Mouse (Mus musculus) thymus, postnatal 36 days (tissue): ENCODE data around the gene Gm2696.
A peak's percentile ranks its signal among the peaks of the same experiment; 100 is the strongest.
"Not testable (repeated sequence)": the region's sequence is repeated elsewhere in the genome, so short reads cannot be mapped to it uniquely, and the experiment has no call there.

ENCODE experiments used
- DNase-seq, 2 experiments: peaks; one replicate each; pipeline ENCODE4 v3.0.0; 2022; ENCODE audit warnings: mixed read lengths in 2 of 2

Gm2696 gene

DNA sequence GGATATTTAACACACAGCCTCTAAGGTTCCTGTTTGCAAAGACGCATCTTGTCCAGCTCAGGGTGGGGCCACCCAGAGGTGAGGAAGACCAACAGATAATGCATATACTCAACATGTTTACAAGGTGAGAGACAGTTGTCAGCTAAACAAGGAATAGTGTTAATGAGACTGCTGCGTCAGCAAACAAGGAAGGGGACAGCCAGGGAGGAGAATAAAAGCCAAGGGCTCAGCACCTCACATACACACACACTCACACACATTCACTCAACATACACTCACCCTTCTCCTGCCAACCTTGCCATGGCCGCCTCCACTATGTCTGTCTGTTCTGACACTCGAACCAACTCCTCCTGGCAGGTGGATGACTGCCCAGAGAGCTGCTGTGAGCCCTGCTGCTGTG, at the start of gene Gm2696:
Gm2696 (plus strand) TSS at position 301 of the 400 bp plus-strand sequence.
- no peak for DNase-seq

DNA sequence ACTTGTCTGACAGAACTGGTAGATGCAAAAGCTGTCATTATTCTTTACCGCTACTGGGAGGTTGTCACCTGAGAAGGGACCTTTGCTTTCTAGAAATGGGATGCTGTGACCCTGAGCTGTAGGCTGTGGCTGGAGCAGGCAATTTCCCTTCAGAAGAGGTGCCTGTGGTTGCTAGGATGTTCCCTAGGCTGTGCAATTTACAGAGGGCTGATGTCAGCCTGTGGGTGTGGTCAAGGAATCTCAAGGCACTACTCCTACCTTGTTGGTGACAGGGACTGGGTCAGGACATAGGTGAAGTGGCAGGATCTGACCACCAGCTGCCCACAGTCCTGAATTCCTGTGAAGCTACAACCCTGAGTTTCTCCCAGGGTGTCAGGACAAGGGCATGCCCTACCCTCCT, 44.8 kb upstream of the Gm2696 start:
- no peak for DNase-seq

- DNase-seq = not testable (repeated sequence)
Observed at GRCm38 (mm10) chr10:77771225-77771624, 43.3 kb upstream of the Gm2696 start, which contains the start of gene Gm3238. Gene Gm3238 (minus strand): TSS chr10:77771325.

- not testable (repeated sequence) for DNase-seq
Observed at GRCm38 (mm10) chr10:77772142-77772541, 42.3 kb upstream of the Gm2696 start.

DNA sequence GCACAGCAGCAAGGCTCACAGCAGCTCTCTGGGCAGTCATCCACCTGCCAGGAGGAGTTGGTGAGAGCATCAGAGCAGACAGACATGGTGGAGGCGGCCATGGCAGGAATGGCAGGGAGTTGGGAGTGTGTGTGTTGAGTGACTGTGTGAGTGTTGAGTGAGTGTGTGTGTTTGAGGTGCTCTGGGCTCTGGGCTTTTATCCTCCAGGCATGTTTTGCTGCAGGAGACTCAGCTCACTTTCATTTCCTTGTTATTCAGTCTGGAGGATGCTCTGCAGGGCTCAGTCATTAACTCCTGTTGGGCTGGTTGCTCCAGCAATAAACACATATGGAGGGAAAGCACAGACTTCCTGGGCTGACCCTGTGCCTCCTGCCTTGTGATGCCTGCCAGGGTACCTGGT, 37.6 kb upstream of the Gm2696 start, which contains the start of gene Gm7138:
Gm7138 (minus strand) TSS at position 101 of the 400 bp plus-strand sequence.
- not testable (repeated sequence) for DNase-seq

DNA sequence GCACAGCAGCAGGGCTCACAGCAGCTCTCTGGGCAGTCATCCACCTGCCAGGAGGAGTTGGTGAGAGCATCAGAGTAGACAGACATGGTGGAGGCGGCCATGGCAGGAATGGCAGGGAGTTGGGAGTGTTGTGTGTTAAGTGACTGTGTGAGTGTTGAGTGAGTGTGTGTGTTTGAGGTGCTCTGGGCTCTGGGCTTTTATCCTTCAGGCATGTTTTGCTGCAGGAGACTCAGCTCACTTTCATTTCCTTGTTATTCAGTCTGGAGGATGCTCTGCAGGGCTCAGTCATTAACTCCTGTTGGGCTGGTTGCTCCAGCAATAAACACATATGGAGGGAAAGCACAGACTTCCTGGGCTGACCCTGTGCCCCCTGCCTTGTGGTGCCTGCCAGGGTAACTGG, 32.0 kb upstream of the Gm2696 start, which contains the start of gene Gm3250:
Gm3250 (minus strand) TSS at position 101 of the 400 bp plus-strand sequence.
- DNase-seq = not testable (repeated sequence)

- not testable (repeated sequence) for DNase-seq
Observed at GRCm38 (mm10) chr10:77783396-77783795, 31.1 kb upstream of the Gm2696 start.

DNA sequence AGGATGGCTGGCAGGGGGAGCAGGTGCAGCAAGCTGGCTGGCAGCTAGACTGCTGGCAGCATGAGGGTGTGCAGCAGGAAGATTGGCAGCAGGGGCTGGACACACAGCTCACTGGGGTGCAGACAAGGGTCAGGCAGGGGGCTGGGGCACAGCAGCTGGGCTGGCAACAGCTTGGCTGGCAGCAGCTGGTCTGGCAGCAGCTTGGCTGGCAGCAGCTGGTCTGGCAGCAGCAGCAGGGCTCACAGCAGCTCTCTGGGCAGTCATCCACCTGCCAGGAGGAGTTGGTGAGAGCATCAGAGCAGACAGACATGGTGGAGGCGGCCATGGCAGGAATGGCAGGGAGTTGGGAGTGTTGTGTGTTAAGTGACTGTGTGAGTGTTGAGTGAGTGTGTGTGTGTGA, 26.6 kb upstream of the Gm2696 start, which contains the start of gene Gm7137:
Gm7137 (minus strand) TSS at position 325 of the 400 bp plus-strand sequence.
- not testable (repeated sequence) for DNase-seq

DNA sequence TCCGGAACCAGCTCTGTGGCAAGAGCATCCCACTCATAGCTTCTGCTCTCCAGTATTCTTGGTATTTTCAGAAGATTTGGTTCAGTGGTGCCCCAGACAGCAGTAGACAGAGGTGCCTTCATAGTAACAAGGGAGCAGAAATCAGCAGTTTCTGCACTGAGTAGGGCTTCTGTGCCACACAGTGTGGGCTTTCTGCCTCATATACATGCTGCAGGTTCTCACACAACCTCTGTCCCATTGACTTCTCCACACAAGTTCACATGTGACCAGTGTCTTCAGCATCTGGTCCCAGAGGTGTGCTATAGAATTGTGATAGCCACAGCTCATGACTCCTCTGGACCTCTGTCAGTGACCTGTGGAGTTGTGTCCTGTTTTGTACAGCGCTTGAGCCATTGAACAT, 25.9 kb upstream of the Gm2696 start:
- DNase-seq = no peak

- DNase-seq = no peak
Observed at GRCm38 (mm10) chr10:77794976-77795375, 19.5 kb upstream of the Gm2696 start, which contains the start of gene Gm9639. Gene Gm9639 (minus strand): TSS chr10:77795076.

DNA sequence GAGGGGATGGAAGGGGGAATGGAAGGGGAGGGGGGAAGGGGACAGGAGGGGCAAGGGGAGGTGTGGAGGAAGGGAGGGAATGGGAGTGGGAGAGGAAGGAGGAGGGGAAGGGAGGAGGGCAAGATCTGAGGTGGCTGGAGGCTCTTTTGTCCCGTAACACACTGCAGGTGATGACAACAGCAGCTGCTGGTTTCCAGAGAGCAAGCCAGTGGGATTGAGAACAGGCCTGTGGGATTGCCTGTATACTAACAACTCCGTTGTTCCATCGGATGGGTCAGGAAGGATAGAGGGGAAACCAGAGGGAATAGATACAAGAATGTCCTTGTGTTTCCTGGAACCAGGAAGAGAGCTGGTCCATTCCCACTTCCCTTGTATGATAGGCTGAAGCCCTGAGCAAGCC, 16.8 kb upstream of the Gm2696 start:
- DNase-seq = no peak

GRCm38 (mm10) chr10:77798164-77798920, 16.1 kb upstream of the Gm2696 start:
- DNase-seq = not testable (repeated sequence)

GRCm38 (mm10) chr10:77798921-77799508, 15.5 kb upstream of the Gm2696 start, which contains the start of gene Gm19668:
Gene Gm19668 (minus strand): TSS chr10:77799133.
- DNase-seq = no peak

DNA sequence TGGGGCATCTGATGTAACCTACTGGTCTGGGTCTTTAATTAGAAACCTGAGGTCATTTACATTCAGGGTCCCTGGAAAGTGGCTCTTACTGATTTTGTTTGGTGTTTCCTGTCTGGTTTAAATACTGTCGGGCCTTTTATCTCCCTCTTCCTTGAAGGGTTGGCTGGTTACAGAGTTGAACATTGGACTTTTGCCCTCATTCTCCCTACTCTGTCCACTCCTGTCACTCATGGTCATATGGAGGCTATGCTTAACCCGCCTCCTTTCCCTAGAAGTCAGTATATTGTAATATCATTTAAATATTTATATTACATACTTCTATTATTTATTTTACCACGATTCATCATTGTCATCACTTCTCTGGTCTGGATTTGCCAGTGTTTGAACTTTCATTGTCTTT, 10.4 kb upstream of the Gm2696 start:
- no peak for DNase-seq

DNA sequence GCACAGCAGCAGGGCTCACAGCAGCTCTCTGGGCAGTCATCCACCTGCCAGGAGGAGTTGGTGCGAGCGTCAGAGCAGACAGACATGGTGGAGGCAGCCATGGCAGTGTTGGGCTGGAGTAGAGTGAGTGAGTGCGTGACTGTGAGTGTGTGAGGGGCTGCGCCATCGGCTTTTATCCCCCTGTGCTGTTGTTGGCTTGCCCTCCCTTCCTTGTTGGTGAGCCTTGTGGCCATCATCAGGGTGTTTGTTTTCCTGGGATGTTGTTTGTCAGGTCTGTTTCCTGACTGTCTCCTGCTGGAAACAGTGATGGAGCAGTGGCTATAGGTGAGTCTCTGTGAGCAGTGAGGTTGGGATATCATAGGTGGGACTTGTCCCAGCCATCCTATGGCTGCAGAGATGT, 2.7 kb upstream of the Gm2696 start, which contains the start of gene Gm9507:
Gm9507 (minus strand) TSS at position 101 of the 400 bp plus-strand sequence.
- no peak for DNase-seq

DNA sequence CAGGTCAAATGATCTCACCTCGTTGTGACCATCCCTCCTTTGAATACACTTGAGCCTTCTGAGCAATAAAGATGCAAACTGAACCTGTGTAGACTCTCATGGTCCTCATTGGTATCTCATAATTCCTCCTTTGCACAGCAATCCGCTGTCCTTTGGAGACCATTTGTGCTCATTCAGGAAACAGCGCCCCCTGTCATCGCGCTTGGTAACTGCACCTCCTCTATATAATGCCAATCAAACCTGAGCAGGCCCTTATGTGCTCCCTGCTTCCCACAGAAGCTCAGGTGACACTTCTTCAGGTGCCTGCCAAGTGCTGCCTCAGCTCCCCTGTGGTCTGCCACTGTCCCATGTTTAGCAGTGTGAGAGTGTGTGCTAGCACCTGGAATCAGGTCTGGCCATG, 1.0 kb downstream of the Gm2696 start:
- DNase-seq = peak; percentile 26 to 38

- DNase-seq = no peak
Observed at GRCm38 (mm10) chr10:77818523-77818922, 4.0 kb downstream of the Gm2696 start.

DNA sequence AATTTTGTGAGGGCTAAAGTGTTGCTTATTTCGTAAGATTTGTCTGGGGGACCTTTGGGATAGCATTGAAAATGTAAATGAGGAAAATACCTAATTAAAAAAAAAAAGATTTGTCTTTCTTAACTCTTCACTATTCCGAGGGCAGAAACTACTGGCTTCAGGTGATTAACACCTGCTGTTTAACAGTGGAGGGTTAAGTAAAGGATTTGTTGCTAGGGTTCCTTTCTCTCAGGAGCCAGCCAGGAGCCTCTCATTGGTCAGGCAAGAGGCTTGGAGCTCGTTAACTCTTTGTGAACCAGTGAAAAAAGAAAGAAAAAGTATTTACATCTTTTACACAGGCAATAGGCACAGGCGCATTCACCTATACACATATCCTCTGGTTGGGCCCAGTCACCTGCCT, 4.7 kb downstream of the Gm2696 start:
- no peak for DNase-seq

DNA sequence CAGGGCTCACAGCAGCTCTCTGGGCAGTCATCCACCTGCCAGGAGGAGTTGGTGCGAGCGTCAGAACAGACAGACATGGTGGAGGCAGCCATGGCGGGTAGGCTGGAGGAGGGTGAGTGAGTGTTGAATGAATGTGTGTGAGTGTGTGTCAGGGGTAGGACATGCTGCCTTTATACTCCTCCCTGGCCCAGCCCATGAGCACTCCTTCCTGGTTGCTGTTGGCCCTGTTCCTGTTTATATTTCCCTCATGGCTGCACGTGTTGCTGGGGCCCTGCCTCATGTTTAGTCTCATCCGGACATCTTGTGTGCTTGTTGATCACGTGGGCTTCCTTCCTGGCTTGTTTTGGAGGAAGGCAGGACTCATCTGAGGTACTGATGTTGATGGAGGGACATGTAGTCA, 12.5 kb downstream of the Gm2696 start, which contains the start of gene Krtap10-4:
Krtap10-4 (minus strand) TSS at position 145 of the 400 bp plus-strand sequence.
- DNase-seq = no peak

DNA sequence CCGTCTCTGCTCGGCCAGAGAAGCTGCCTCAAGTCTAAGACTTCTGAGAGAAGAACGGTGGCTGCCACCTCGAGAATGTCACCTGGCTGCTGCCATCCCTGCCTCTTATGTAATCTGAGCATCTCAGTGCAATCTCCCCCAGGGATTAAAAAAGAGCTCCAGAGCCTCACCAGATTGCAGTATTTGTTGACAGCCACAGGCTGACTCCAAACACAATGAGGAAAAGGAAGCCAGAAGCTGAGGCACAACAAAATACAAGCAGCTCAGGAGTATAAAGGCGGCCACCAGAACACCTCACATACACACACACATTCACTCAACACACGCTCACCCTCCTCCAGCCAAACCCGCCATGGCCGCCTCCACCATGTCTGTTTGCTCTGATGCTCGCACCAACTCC, 21.2 kb downstream of the Gm2696 start, which contains the start of gene Krtap10-10:
Krtap10-10 (plus strand) TSS at position 301 of the 400 bp plus-strand sequence.
- no peak for DNase-seq

DNA sequence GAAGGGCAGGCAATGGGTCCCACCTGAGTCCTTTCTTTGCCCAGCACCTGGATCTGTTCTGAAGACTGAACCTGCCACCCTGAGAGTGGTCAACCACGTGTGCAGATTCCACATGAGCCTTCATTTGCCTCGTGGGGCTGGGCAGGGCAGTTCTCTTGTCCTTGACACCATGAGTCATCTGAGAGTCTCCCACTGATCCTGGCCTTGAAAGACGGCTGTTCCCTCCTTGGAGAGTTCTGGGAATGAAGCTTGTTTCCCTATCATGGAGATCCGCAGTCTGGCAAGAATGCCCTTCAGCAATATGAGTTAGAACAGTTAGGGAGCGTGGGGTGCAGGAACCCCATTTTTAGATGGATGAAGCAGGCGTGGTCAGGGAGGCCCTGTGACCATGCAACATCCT, 24.5 kb downstream of the Gm2696 start:
- no peak for DNase-seq

GRCm38 (mm10) chr10:77846503-77846902, 32.0 kb downstream of the Gm2696 start, which contains the start of gene Gm36176:
Gene Gm36176 (plus strand): TSS chr10:77846803.
- DNase-seq = no peak

GRCm38 (mm10) chr10:77846961-77847360, 32.5 kb downstream of the Gm2696 start:
- no peak for DNase-seq
